Mouse (Mus musculus): ENCODE measurements around the gene Cped1. TPM values are rescaled to one million over a fixed set of nuclear protein-coding genes. Genes with fewer than 3 reads are reported as not detected.
A peak's percentile ranks its signal among the peaks of the same experiment; 100 is the strongest.
"Not testable (repeated sequence)": the region's sequence is repeated elsewhere in the genome, so short reads cannot be mapped to it uniquely, and the experiment has no call there.

The Cped1 gene
- total and polyA plus RNA-seq, 3 experiments = not detected

DNA sequence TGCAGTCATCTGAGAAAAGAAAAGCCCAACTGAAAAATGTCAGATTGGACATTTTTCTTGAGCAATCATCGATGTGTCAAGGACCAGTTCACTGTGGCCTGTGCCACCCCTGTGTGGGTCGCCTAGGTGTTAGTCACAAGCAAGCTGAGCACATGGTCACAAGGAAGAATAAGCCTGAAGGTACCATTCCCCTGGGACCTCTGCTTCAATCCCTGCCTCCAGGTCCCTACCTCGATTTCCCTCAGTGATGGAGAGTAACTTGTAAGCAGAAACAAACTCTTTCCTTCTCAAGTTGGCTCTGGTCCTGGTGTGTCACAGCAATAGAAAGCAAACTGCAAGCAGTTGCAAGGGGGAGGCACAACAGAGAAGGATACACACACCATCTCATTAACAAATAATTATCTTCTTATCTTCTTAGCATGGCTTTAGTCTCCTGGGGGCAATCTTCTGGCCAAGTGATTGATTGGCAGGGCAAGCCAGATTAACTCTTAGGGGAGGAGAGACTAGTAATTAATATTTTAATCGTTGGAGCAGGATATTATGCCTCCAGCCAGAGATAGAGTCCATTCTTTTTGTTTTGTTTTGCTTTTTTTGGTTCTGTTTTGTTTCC is 51.8 kb downstream of the Cped1 start:
- H3K4me1 ChIP-seq (ENCODE audit: control insufficient read depth in 1 of 2, insufficient read depth in 2 of 2, low read length in 2 of 2) = no peaks in the 10 kb centered on the region
- H3K36me3 ChIP-seq (ENCODE audit: control insufficient read depth in 1 of 2, insufficient read depth in 2 of 2, low read length in 2 of 2) = no peaks in the 10 kb centered on the region
- H3K27ac ChIP-seq (ENCODE audit: control insufficient read depth, low read depth, low read length) = no peak overlapping the region
- DNase-seq (ENCODE audit: low read depth, low spot score) = no peak
- H3K9me3 ChIP-seq (replicated peaks; ENCODE audit: insufficient read depth, low read length) = no peaks in the 10 kb centered on the region
- no peak overlapping the region for H3K4me3 ChIP-seq (ENCODE audit: control insufficient read depth in 1 of 2, insufficient read depth in 1 of 2, low read depth in 2 of 2, low read length in 2 of 2)
- no peak overlapping the region for H3K9ac ChIP-seq (ENCODE audit: control insufficient read depth, low read depth, low read length, poor library complexity, severe bottlenecking)
- TF ChIP-seq UBTF (IDR thresholded peaks at IDR 0.05; ENCODE audit: borderline replicate concordance, insufficient read depth, low read depth, low read length) (no peak), ZKSCAN1 (IDR thresholded peaks at IDR 0.05; ENCODE audit: low read depth, low read length) (no peak), RAD21 (IDR thresholded peaks at IDR 0.05; ENCODE audit: low read depth, low read length) (no peak), POLR2AphosphoS2 (IDR thresholded peaks at IDR 0.05; ENCODE audit: low read length) (no peak), POLR2AphosphoS5 (IDR thresholded peaks at IDR 0.05; ENCODE audit: borderline replicate concordance, low read depth, low read length) (no peak), CHD2 (IDR thresholded peaks at IDR 0.05; ENCODE audit: low read length) (no peak), ZMIZ1 (IDR thresholded peaks at IDR 0.05; ENCODE audit: low read depth, low read length) (no peak), TAL1 (IDR thresholded peaks at IDR 0.05; ENCODE audit: low read length) (no peak), NELFE (IDR thresholded peaks at IDR 0.05; ENCODE audit: low read depth, low read length) (no peak), POLR2A (IDR thresholded peaks at IDR 0.05; ENCODE audit: control insufficient read depth in 1 of 2, insufficient read depth in 1 of 2, low read depth in 1 of 2, low read length in 2 of 2, poor library complexity in 1 of 2) (no peak), USF1 (IDR thresholded peaks at IDR 0.05; ENCODE audit: low read depth, low read length) (no peak), E2F4 (IDR thresholded peaks at IDR 0.05; ENCODE audit: borderline replicate concordance, low read depth, low read length) (no peak), JUND (IDR thresholded peaks at IDR 0.05; ENCODE audit: low read depth, low read length) (no peak), EP300 (IDR thresholded peaks at IDR 0.05; ENCODE audit: low read depth in 1 of 2, low read length in 2 of 2) (no peak)
- H3K27me3 ChIP-seq (ENCODE audit: control insufficient read depth in 1 of 2, insufficient read depth in 2 of 2, low read length in 2 of 2) = no peaks in the 10 kb centered on the region
- H3K79me2 ChIP-seq (ENCODE audit: control insufficient read depth, insufficient read depth, low read length, poor library complexity) = no peaks in the 10 kb centered on the region

DNA sequence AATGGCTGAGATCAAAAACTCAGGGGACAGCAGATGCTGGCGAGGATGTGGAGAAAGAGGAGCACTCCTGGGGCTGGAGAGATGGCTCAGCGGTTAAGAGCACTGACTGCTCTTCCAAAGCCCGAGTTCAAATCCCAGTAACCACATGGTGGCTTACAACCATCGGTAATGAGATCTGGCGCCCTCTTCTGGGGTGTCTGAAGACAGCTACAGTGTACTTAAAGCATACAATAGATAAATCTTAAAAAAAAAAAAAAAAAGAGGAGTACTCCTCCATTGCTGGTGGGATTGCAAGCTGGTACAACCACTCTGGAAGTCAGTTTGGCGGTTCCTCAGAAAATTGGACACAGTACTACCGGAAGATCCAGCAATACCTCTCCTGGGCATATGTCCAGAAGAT is 54.0 kb downstream of the Cped1 start:
- TF ChIP-seq CTCF (IDR thresholded peaks at IDR 0.05 in 2 of 3, conservative IDR thresholded peaks at IDR 0.05 in 1 of 3; ENCODE audit: control insufficient read depth in 1 of 3, insufficient read depth in 1 of 3, low read depth in 2 of 3, low read length in 3 of 3, poor library complexity in 1 of 3, severe bottlenecking in 1 of 3) = peak in 2 of 3 experiments; percentile 11 to 19; a peak in 2 of 6 replicates
- not testable (repeated sequence) for H3K27ac ChIP-seq (ENCODE audit: control insufficient read depth, low read depth, low read length); H3K9ac ChIP-seq (ENCODE audit: control insufficient read depth, low read depth, low read length, poor library complexity, severe bottlenecking); H3K79me2 ChIP-seq (ENCODE audit: control insufficient read depth, insufficient read depth, low read length, poor library complexity); H3K9me3 ChIP-seq (replicated peaks; ENCODE audit: insufficient read depth, low read length); H3K27me3 ChIP-seq (ENCODE audit: control insufficient read depth in 1 of 2, insufficient read depth in 2 of 2, low read length in 2 of 2); H3K36me3 ChIP-seq (ENCODE audit: control insufficient read depth in 1 of 2, insufficient read depth in 2 of 2, low read length in 2 of 2); H3K4me3 ChIP-seq (ENCODE audit: control insufficient read depth in 1 of 2, insufficient read depth in 1 of 2, low read depth in 2 of 2, low read length in 2 of 2); H3K4me1 ChIP-seq (ENCODE audit: control insufficient read depth in 1 of 2, insufficient read depth in 2 of 2, low read length in 2 of 2)
- peak; percentile 24 for DNase-seq (ENCODE audit: low read depth, low spot score)
